Mouse (Mus musculus) brain, embryonic 14.5 days (tissue): ENCODE results near the gene Mgmt.

Source experiments
- CTCF ChIP-seq: fragments of 200-500 bp; IDR thresholded peaks from 2 replicates; pipeline ENCODE4 v1.5.1; 2012; ENCODE audit warnings: inconsistent platforms, mild to moderate bottlenecking, moderate library complexity, borderline replicate concordance; ENCODE audit not compliant: insufficient read depth, insufficient read length; ENCODE audit errors: extremely low read depth
- POLR2A ChIP-seq: fragments of 200-500 bp; IDR thresholded peaks from 2 replicates; pipeline ENCODE4 v1.6.1; 2012; ENCODE audit warnings: mild to moderate bottlenecking, inconsistent platforms, borderline replicate concordance; ENCODE audit not compliant: poor library complexity, insufficient read depth, insufficient read length, severe bottlenecking; ENCODE audit errors: extremely low read depth

- TF ChIP-seq CTCF: no peak
- no peak for TF ChIP-seq POLR2A
Observed at GRCm38 (mm10) chr7:136865876-136866275, 28.5 kb upstream of the Mgmt start.
